Mouse (Mus musculus) cerebellum, adult 2 months (tissue): Measurements from ENCODE around the gene Kdm6a.

Experiments
- CTCF ChIP-seq: fragments of 200-500 bp; IDR thresholded peaks from 2 replicates; pipeline ENCODE4 v1.5.1; 2011; ENCODE audit warnings: low read depth, mild to moderate bottlenecking, control low read depth, low read length, moderate library complexity, borderline replicate concordance; ENCODE audit not compliant: insufficient read depth
- POLR2A ChIP-seq: fragments of 200-500 bp; IDR thresholded peaks from 2 replicates; pipeline ENCODE4 v1.6.1; 2011; ENCODE audit warnings: low read length, control low read depth, borderline replicate concordance; ENCODE audit not compliant: insufficient read depth

- TF ChIP-seq CTCF (no peak), POLR2A (no peak)
Observed at GRCm38 (mm10) chrX:18179492-18179891, 17.1 kb downstream of the Kdm6a start.
